Mouse (Mus musculus): ENCODE results near the gene Msx1. TPM values are rescaled to one million over a fixed set of nuclear protein-coding genes. Genes with fewer than 3 reads are reported as not detected.

Msx1 gene
- 17.7 and 20.2 TPM in 2 replicates for polyA plus RNA-seq (2015; fragmentation: Nextera tagmentation; extraction: Ambion mirVana)

DNA sequence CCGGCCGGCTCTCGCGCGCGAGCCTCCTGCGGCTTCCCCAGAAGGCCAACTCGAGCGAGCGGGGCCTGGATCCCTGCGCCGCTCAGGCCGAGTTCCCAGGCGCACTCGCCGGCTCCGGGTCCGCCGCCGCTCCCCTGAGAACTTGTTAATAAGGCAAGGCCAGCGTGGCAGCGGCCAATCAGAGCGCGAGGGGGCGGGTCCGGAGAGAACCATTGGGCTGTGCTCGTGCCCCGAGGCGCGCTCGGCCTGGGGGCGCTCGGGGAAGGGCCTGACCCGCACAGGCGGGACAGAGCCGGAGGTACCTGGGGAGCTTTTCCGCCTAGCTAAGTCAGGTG, at the start of gene Msx1:
TSS of gene Msx1 (minus strand) at position 123 of the 335 bp plus-strand sequence.
- H3K27ac ChIP-seq, result no peak within 1 kb of the TSS

DNA sequence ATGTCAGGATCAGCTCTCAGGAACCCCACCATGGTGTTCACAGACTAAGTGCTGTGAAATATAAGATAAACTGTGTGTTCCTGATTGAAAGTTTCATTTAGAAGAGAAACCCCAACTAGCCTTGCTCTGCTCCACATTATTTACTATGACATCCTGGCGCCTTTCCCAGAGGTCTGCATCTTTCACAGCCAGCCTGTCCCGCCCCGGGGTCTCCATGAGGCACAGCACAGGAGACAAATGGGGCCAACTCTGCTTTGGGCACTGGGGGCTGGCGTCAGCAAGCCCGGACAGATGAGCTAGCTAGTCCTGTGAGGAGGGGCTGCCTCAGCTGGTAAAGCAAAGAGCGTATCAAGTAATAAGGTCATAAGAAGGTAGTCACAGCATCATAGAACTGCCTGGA, 41.1 kb upstream of the Msx1 start:
- Histone ChIP-seq H3K4me1 (peaks cover 8% of the 10 kb centered on the region), H3K27ac (no peak overlapping the region), H3K36me3 (ENCODE audit: poor library complexity, severe bottlenecking) (no peaks in the 10 kb centered on the region), H3K4me3 (no peak overlapping the region), H3K9me3 (replicated peaks) (no peaks in the 10 kb centered on the region), H3K4me2 (no peak overlapping the region), H3K9ac (no peak overlapping the region), H3K27me3 (0 out of 2 replicates have a peak, but pooled peaks cover 11% of the 10 kb centered on the region)
- 79% methylated on average over 6 of the region's 6 CpGs for WGBS
- no peak for ATAC-seq

More for the DNA sequence above, at the start of gene Msx1:
- Histone ChIP-seq H3K9me3 (replicated peaks) (0 out of 2 replicates have a peak, but pooled peaks cover under 1% of the 10 kb centered on the region), H3K4me3 (peak within 1 kb of the TSS; percentile 40), H3K9ac (peak within 1 kb of the TSS; percentile 61), H3K4me2 (peak within 1 kb of the TSS; percentile 71), H3K4me1 (peaks cover 47% of the 10 kb centered on the region), H3K27me3 (peaks cover 98% of the 10 kb centered on the region), H3K36me3 (ENCODE audit: poor library complexity, severe bottlenecking) (no peaks in the 10 kb centered on the region)
- ATAC-seq, result peak; percentile 88
- WGBS, result under 1% methylated on average over 37 of the region's 37 CpGs

- Histone ChIP-seq H3K9ac (no peak overlapping the region), H3K4me2 (no peak overlapping the region), H3K4me1 (peaks cover 20% of the 10 kb centered on the region), H3K36me3 (ENCODE audit: poor library complexity, severe bottlenecking) (no peaks in the 10 kb centered on the region), H3K9me3 (replicated peaks) (no peaks in the 10 kb centered on the region), H3K4me3 (no peak overlapping the region), H3K27me3 (0 out of 2 replicates have a peak, but pooled peaks cover 11% of the 10 kb centered on the region), H3K27ac (no peak overlapping the region)
- 95% methylated on average over 2 of the region's 2 CpGs for WGBS
- ATAC-seq, result no peak
Measured at GRCm38 (mm10) chr5:37864309-37864708, 39.9 kb upstream of the Msx1 start.

- 84% methylated on average over 6 of the region's 6 CpGs for WGBS
- H3K4me3 ChIP-seq, result no peak overlapping the region
- H3K4me1 ChIP-seq, result peaks cover 40% of the 10 kb centered on the region
- ATAC-seq, result no peak
- peak overlapping the region; percentile 15; the same call in 1 of the 2 replicates for H3K27ac ChIP-seq
- no peak overlapping the region for H3K4me2 ChIP-seq
- 0 out of 2 replicates have a peak, but pooled peaks cover 8% of the 10 kb centered on the region for H3K27me3 ChIP-seq
- no peak overlapping the region for H3K9ac ChIP-seq
- H3K9me3 ChIP-seq (replicated peaks), result no peaks in the 10 kb centered on the region
- H3K36me3 ChIP-seq (ENCODE audit: poor library complexity, severe bottlenecking), result no peaks in the 10 kb centered on the region
Measured at GRCm38 (mm10) chr5:37860846-37861245, 36.5 kb upstream of the Msx1 start.

GRCm38 (mm10) chr5:37860151-37860721, 35.9 kb upstream of the Msx1 start:
- ATAC-seq, result peak; percentile 71
- Histone ChIP-seq H3K36me3 (ENCODE audit: poor library complexity, severe bottlenecking) (no peaks in the 10 kb centered on the region), H3K9me3 (replicated peaks) (no peaks in the 10 kb centered on the region), H3K9ac (no peak overlapping the region), H3K4me1 (peaks cover 40% of the 10 kb centered on the region), H3K4me3 (no peak overlapping the region), H3K27ac (peak overlapping the region; percentile 16), H3K27me3 (0 out of 2 replicates have a peak, but pooled peaks cover 8% of the 10 kb centered on the region), H3K4me2 (no peak overlapping the region)
- 40% methylated on average over 7 of the region's 7 CpGs for WGBS

- Histone ChIP-seq H3K4me1 (peaks cover 40% of the 10 kb centered on the region), H3K9ac (no peak overlapping the region), H3K9me3 (replicated peaks) (no peaks in the 10 kb centered on the region), H3K36me3 (ENCODE audit: poor library complexity, severe bottlenecking) (no peaks in the 10 kb centered on the region), H3K27me3 (no peaks in the 10 kb centered on the region), H3K4me2 (no peak overlapping the region), H3K4me3 (no peak overlapping the region), H3K27ac (peak overlapping the region; percentile 68)
- 15% methylated on average over 14 of the region's 14 CpGs for WGBS
- ATAC-seq, result peak; percentile 84
Measured at GRCm38 (mm10) chr5:37857763-37858545, 33.6 kb upstream of the Msx1 start.

DNA sequence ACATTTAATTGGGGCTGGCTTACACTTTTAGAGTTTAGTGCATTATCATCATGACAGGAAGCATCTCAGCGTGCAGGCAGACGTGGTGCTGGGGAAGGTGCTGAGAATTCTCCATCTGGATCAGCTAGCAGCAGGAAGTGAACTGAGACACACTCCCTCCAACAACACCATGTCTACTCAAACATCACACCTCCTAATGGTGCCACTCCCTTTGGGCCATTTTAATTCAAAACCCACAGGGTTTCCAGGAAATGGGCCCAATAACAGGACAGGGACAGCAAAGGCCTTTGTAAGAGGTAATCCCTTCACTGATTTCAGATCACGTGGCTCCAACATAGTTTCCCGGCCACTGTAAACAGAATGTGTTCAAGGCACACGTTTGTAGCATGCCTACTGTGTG, 31.7 kb upstream of the Msx1 start:
- no peaks in the 10 kb centered on the region for H3K36me3 ChIP-seq (ENCODE audit: poor library complexity, severe bottlenecking)
- no peak for ATAC-seq
- no peaks in the 10 kb centered on the region for H3K9me3 ChIP-seq (replicated peaks)
- 0 out of 2 replicates have a peak, but pooled peaks cover 4% of the 10 kb centered on the region for H3K27me3 ChIP-seq
- no peak overlapping the region for H3K4me3 ChIP-seq
- peaks cover 41% of the 10 kb centered on the region for H3K4me1 ChIP-seq
- no peak overlapping the region for H3K9ac ChIP-seq
- no peak overlapping the region for H3K4me2 ChIP-seq
- WGBS, result 57% methylated on average over 5 of the region's 5 CpGs
- no peak overlapping the region for H3K27ac ChIP-seq

DNA sequence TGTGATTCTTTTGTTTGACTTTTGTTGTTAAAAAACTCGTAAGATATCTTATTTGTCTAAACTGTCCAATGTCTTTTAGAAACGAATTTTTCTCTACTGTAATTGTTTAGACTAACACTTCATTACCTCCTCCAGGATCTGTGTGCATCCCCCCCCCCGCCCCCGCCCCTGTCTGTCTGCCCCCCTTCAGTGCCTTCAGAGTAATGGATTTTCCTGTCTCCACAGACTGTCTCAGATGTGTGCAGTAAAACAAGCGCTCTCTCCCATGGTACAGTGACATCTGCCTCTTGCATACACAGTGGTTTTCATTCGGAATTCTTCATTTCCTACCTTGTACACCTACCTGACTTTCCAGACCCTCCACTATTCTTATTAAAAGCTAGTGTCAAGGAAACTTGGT, 29.9 kb upstream of the Msx1 start:
- H3K9ac ChIP-seq, result no peak overlapping the region
- no peak overlapping the region for H3K27ac ChIP-seq
- H3K4me1 ChIP-seq, result peaks cover 24% of the 10 kb centered on the region
- 0 out of 2 replicates have a peak, but pooled peaks cover 8% of the 10 kb centered on the region for H3K27me3 ChIP-seq
- no peak overlapping the region for H3K4me3 ChIP-seq
- no peaks in the 10 kb centered on the region for H3K36me3 ChIP-seq (ENCODE audit: poor library complexity, severe bottlenecking)
- no peak overlapping the region for H3K4me2 ChIP-seq
- H3K9me3 ChIP-seq (replicated peaks), result no peaks in the 10 kb centered on the region
- ATAC-seq, result no peak
- WGBS, result 76% methylated on average over 6 of the region's 6 CpGs

- H3K4me1 ChIP-seq, result peaks cover 3% of the 10 kb centered on the region; the same call in 1 of the 2 replicates
- H3K36me3 ChIP-seq (ENCODE audit: poor library complexity, severe bottlenecking), result no peaks in the 10 kb centered on the region
- WGBS, result 56% methylated on average over 15 of the region's 15 CpGs
- no peak overlapping the region for H3K27ac ChIP-seq
- H3K9ac ChIP-seq, result no peak overlapping the region
- H3K9me3 ChIP-seq (replicated peaks), result no peaks in the 10 kb centered on the region
- H3K27me3 ChIP-seq, result 0 out of 2 replicates have a peak, but pooled peaks cover 10% of the 10 kb centered on the region
- no peak overlapping the region for H3K4me2 ChIP-seq
- ATAC-seq, result no peak
- H3K4me3 ChIP-seq, result no peak overlapping the region
Measured at GRCm38 (mm10) chr5:37851305-37851982, 27.1 kb upstream of the Msx1 start.

DNA sequence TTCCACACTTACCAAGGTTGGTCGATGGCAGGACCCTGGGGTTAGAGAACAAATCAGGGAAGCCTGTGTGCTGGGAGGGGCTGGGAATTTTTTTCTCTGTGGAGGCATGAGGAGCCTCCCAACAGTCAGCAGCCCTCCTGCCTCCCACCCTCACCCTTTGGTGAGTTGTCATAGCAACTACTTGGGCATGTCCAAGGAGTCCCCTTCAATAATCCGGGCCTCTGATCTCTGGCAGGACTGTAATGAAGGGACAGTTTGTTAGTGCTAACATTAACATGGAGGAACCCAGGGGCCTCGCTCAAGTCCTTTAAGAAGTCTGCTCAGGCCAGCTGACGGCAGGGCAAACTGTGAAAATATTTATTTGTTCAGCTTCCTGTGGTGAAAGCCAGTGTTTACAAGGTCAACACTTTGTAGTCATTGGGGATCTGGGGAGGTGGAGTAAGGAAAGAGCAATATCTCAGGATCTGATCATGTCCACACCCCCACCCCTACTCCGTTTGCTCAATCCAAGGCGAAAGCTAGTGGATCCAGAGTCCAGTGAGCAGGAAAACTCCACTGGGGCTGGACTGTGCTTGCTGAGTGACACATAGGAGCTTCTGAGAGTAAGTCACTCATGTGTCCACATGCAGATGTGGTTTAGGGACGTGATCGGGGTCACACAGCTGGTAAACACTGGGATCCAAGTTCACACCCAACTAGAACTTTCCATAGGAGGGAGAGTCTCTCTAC, 24.8 kb upstream of the Msx1 start:
- Histone ChIP-seq H3K9ac (no peak overlapping the region), H3K4me3 (no peak overlapping the region), H3K4me2 (no peak overlapping the region), H3K27me3 (0 out of 2 replicates have a peak, but pooled peaks cover 18% of the 10 kb centered on the region), H3K36me3 (ENCODE audit: poor library complexity, severe bottlenecking) (no peaks in the 10 kb centered on the region), H3K9me3 (replicated peaks) (no peaks in the 10 kb centered on the region), H3K27ac (no peak overlapping the region), H3K4me1 (peaks cover 3% of the 10 kb centered on the region; the same call in 1 of the 2 replicates)
- ATAC-seq, result no peak
- WGBS, result 47% methylated on average over 8 of the region's 8 CpGs

GRCm38 (mm10) chr5:37836267-37836646, 11.9 kb upstream of the Msx1 start:
- H3K4me2 ChIP-seq, result no peak overlapping the region
- H3K9me3 ChIP-seq (replicated peaks), result no peaks in the 10 kb centered on the region
- peaks cover 87% of the 10 kb centered on the region for H3K27me3 ChIP-seq
- 43% methylated on average over 3 of the region's 3 CpGs for WGBS
- ATAC-seq, result no peak
- no peak overlapping the region for H3K9ac ChIP-seq
- no peaks in the 10 kb centered on the region for H3K36me3 ChIP-seq (ENCODE audit: poor library complexity, severe bottlenecking)
- H3K4me3 ChIP-seq, result no peak overlapping the region
- no peaks in the 10 kb centered on the region for H3K4me1 ChIP-seq
- H3K27ac ChIP-seq, result no peak overlapping the region

Data from forebrain, embryonic 13.5 days (tissue).